Mouse (Mus musculus) hindbrain, embryonic 14.5 days (tissue): ENCODE results near the gene Aplp1. TPM values are rescaled to one million over a fixed set of nuclear protein-coding genes. Genes with fewer than 3 reads are reported as not detected.

ENCODE experiments used
- ATAC-seq: fragments of 200-750 bp; cut with Nextera tagmentation; 2 replicates; pipeline ENCODE4 v1.8.0; 2017; ENCODE audit warnings: moderate number of reproducible peaks, mild to moderate bottlenecking, moderate TSS enrichment, moderate library complexity; ENCODE audit not compliant: low FRiP score
- DNase-seq: peaks from one replicate; pipeline ENCODE4 v3.0.0-alpha.2; 2015; ENCODE audit warnings: low spot score
- H3K27ac ChIP-seq: fragments of 300-500 bp; sonication (generic); 2 replicates; pipeline ENCODE4 v1.5.1; 2014; ENCODE audit warnings: mild to moderate bottlenecking, moderate library complexity
- H3K27me3 ChIP-seq: fragments of 300-500 bp; sonication (generic); 2 replicates; pipeline ENCODE4 v1.6.1; 2014; ENCODE audit warnings: mild to moderate bottlenecking, low read length, mixed read lengths; ENCODE audit not compliant: control insufficient read depth, insufficient read depth
- H3K36me3 ChIP-seq: fragments of 300-500 bp; sonication (generic); replicated peaks from 2 replicates; pipeline ENCODE4 v1.6.1; 2014; ENCODE audit not compliant: control insufficient read depth, insufficient read depth
- H3K4me1 ChIP-seq: fragments of 300-500 bp; sonication (generic); replicated peaks from 2 replicates; pipeline ENCODE4 v1.6.1; 2014; ENCODE audit warnings: antibody characterized with exemption, low read length, mixed read lengths; ENCODE audit not compliant: control insufficient read depth, insufficient read depth
- H3K4me2 ChIP-seq: fragments of 300-500 bp; sonication (generic); replicated peaks from 2 replicates; pipeline ENCODE4 v1.6.1; 2014; ENCODE audit warnings: mild to moderate bottlenecking, moderate library complexity
- H3K4me3 ChIP-seq: fragments of 300-500 bp; sonication (generic); replicated peaks from 2 replicates; pipeline ENCODE4 v1.5.1; 2014; ENCODE audit warnings: mild to moderate bottlenecking, low read length
- H3K9ac ChIP-seq: fragments of 300-500 bp; sonication (generic); 2 replicates; pipeline ENCODE4 v1.6.1; 2014
- H3K9me3 ChIP-seq: fragments of 300-500 bp; sonication (generic); 2 replicates; pipeline ENCODE4 v1.6.1; 2016; ENCODE audit warnings: low read length; ENCODE audit not compliant: control insufficient read depth
- WGBS: fragments of 180-500 bp; shearing (Covaris S2); extraction: QIAGEN DNeasy Blood & Tissue Kit; methylation state at CpG from one replicate; pipeline ENCODE4 v1.1.7; 2014; 5-methylcytosine and 5-hydroxymethylcytosine counted together
- polyA plus RNA-seq: library from polyadenylated mRNA; unstranded; fragments of >200 nt; fragmentation: Nextera tagmentation; extraction: Ambion mirVana; gene quantifications from 2 replicates; pipeline ENCODE4 v1.2.1, GENCODE M21; 2014

Aplp1 gene
- polyA plus RNA-seq, 1 experiment from 2014 or later: 690 TPM

- no peaks in the 10 kb centered on the region for H3K27me3 ChIP-seq
- 11% methylated on average over 31 of the region's 31 CpGs for WGBS
- peaks cover 20% of the 10 kb centered on the region for H3K4me1 ChIP-seq
- peak within 1 kb of the TSS; percentile 75 for H3K9ac ChIP-seq
- H3K4me2 ChIP-seq: peak within 1 kb of the TSS; percentile 97
- no peaks in the 10 kb centered on the region for H3K36me3 ChIP-seq
- DNase-seq (no peak), ATAC-seq (peak; percentile 18; the same call in 1 of the 2 replicates)
- H3K27ac ChIP-seq: peak within 1 kb of the TSS; percentile 55
- H3K4me3 ChIP-seq: peak within 1 kb of the TSS; percentile 60
- H3K9me3 ChIP-seq: no peaks in the 10 kb centered on the region
Observed at GRCm38 (mm10) chr7:30421175-30421889, 24.0 kb downstream of the Aplp1 start, which contains the start of gene Nfkbid. Nfkbid (plus strand) TSS chr7:30421732.

DNA sequence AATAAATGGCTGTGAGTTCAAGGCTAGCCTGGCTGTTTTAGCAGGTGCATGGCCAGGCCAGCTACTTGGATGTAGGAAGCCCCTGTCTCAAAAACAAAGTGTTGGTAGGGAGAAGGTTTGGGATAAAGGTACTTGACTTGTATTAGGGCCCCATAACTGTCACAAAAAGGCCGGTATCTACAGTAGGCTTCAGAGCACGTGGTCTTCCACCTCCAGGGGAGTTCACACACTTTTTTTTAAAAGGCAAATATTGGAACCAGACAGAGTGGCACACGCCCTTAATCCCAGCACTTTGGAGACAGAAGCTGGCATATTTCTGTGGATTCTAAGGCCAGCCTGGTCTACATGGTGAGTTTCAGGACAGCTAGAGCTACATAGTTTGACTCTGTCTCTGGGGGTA is 24.7 kb downstream of the Aplp1 start:
- Histone ChIP-seq H3K36me3 (no peaks in the 10 kb centered on the region), H3K4me3 (no peak overlapping the region; the same call in 1 of the 2 replicates), H3K27me3 (no peaks in the 10 kb centered on the region), H3K9me3 (no peaks in the 10 kb centered on the region), H3K27ac (no peak overlapping the region), H3K9ac (no peak overlapping the region), H3K4me2 (no peak overlapping the region), H3K4me1 (peaks cover 20% of the 10 kb centered on the region)
- ATAC-seq (no peak), DNase-seq (no peak)
- 89% methylated on average over 3 of the region's 3 CpGs for WGBS

GRCm38 (mm10) chr7:30419561-30420499 is 25.5 kb downstream of the Aplp1 start, which contains the start of gene Hcst:
Hcst (minus strand) TSS chr7:30419854.
- peaks cover 20% of the 10 kb centered on the region for H3K4me1 ChIP-seq
- no peaks in the 10 kb centered on the region for H3K9me3 ChIP-seq
- no peak within 1 kb of the TSS for H3K4me2 ChIP-seq
- H3K27ac ChIP-seq: no peak within 1 kb of the TSS
- ATAC-seq (no peak), DNase-seq (no peak)
- no peaks in the 10 kb centered on the region for H3K36me3 ChIP-seq
- no peaks in the 10 kb centered on the region for H3K27me3 ChIP-seq
- WGBS: 77% methylated on average over 10 of the region's 10 CpGs
- H3K9ac ChIP-seq: no peak within 1 kb of the TSS
- no peak within 1 kb of the TSS for H3K4me3 ChIP-seq

DNA sequence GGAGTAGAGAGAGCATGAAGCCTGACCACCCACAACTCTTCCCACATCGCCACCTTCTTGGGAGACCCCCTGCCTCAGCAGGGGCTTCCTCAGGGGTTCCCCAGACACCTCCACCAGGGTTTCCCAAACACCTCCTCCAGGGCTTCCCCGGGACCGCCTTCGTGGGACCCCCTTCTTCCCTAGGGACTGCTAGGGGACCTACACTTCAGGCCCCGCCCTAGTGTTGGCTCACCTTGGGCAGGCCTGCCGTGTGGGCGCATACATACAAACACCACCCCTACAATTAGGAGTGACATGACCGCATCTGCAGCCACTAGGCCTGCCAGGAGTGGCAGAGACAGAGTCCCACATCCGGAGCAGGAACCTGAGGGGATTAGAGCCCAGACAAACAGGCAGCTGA is 27.5 kb downstream of the Aplp1 start:
- peaks cover 14% of the 10 kb centered on the region; the same call in 1 of the 2 replicates for H3K4me1 ChIP-seq
- H3K4me2 ChIP-seq: no peak overlapping the region
- 79% methylated on average over 9 of the region's 9 CpGs for WGBS

GRCm38 (mm10) chr7:30413596-30413995 is 31.7 kb downstream of the Aplp1 start, which contains the start of gene Tyrobp:
Tyrobp (plus strand) TSS chr7:30413760.
- WGBS: 76% methylated on average over 5 of the region's 5 CpGs
- no peak within 1 kb of the TSS for H3K4me2 ChIP-seq
- no peaks in the 10 kb centered on the region for H3K36me3 ChIP-seq
- H3K4me3 ChIP-seq: no peak within 1 kb of the TSS
- no peak within 1 kb of the TSS for H3K9ac ChIP-seq
- no peaks in the 10 kb centered on the region for H3K4me1 ChIP-seq
- no peak for ATAC-seq
- no peak for DNase-seq
- no peaks in the 10 kb centered on the region for H3K27me3 ChIP-seq
- H3K27ac ChIP-seq: no peak within 1 kb of the TSS
- no peaks in the 10 kb centered on the region for H3K9me3 ChIP-seq

More for the DNA sequence above, 27.5 kb downstream of the Aplp1 start:
- Histone ChIP-seq H3K4me3 (no peak overlapping the region), H3K9me3 (no peaks in the 10 kb centered on the region), H3K27me3 (no peaks in the 10 kb centered on the region), H3K27ac (no peak overlapping the region), H3K9ac (no peak overlapping the region), H3K36me3 (no peaks in the 10 kb centered on the region)
- DNase-seq (no peak), ATAC-seq (no peak)

DNA sequence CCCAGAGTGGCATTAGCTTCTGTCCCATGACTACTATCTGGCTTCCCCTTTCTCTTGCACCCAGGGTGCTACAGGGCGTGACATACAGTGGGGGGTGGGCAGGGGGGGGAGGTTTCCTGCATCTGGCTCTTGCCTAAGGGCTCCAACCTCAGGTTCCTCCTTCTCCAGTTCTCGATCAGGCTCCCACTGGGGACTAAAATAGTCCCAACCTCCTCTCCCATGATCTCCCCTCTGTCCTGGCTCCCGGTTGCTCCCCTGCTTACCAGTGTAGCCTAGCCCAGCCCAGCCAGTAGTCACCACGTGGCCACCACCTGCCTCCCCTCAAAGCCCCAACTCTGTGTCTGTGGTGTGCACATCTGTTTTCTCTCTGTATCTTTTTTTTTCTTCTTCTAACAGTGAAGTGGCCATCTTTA is 32.6 kb downstream of the Aplp1 start:
- Histone ChIP-seq H3K36me3 (no peaks in the 10 kb centered on the region), H3K4me3 (no peak overlapping the region), H3K4me2 (no peak overlapping the region), H3K27ac (no peak overlapping the region), H3K27me3 (no peaks in the 10 kb centered on the region), H3K9me3 (no peaks in the 10 kb centered on the region), H3K9ac (no peak overlapping the region), H3K4me1 (no peaks in the 10 kb centered on the region)
- 50% methylated on average over 4 of the region's 4 CpGs for WGBS
- DNase-seq (no peak), ATAC-seq (no peak)

- DNase-seq: no peak
- no peak for ATAC-seq
- H3K9ac ChIP-seq: no peak overlapping the region
- no peaks in the 10 kb centered on the region for H3K9me3 ChIP-seq
- H3K27me3 ChIP-seq: no peaks in the 10 kb centered on the region
- no peak overlapping the region for H3K4me3 ChIP-seq
- no peaks in the 10 kb centered on the region for H3K4me1 ChIP-seq
- no peak overlapping the region for H3K27ac ChIP-seq
- H3K36me3 ChIP-seq: no peaks in the 10 kb centered on the region
- 73% methylated on average over 3 of the region's 3 CpGs for WGBS
- no peak overlapping the region for H3K4me2 ChIP-seq
Observed at GRCm38 (mm10) chr7:30411023-30411422, 34.3 kb downstream of the Aplp1 start.

- Histone ChIP-seq H3K36me3 (no peaks in the 10 kb centered on the region), H3K4me2 (no peak overlapping the region), H3K27ac (no peak overlapping the region), H3K9ac (no peak overlapping the region), H3K4me3 (no peak overlapping the region), H3K9me3 (no peaks in the 10 kb centered on the region), H3K27me3 (no peaks in the 10 kb centered on the region), H3K4me1 (no peaks in the 10 kb centered on the region)
- DNase-seq (no peak), ATAC-seq (no peak)
- 87% methylated on average over 2 of the region's 2 CpGs for WGBS
Observed at GRCm38 (mm10) chr7:30409789-30410188, 35.5 kb downstream of the Aplp1 start.

DNA sequence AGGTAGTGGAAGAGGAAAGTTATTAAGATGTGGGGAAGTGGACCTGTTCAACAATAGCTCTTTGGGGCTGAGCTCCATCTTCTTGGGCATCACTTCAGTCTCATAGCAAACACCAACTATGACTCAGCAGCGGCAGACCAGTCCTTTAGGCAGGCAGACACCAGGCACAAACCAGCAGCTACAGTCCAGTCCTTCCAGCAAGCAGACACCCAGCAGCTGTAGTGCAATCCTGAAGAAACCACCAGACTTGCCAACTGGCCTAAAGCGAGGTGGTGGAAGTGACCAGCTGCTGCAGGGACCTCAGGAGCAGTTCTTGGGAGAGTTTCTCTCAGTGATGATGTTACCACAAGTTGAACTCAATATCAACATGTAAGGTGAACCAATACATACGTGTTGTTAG is 36.7 kb downstream of the Aplp1 start:
- H3K9me3 ChIP-seq: no peaks in the 10 kb centered on the region
- 87% methylated on average over 3 of the region's 3 CpGs for WGBS
- H3K4me1 ChIP-seq: no peaks in the 10 kb centered on the region
- DNase-seq (no peak), ATAC-seq (no peak)
- no peak overlapping the region for H3K4me2 ChIP-seq
- H3K4me3 ChIP-seq: no peak overlapping the region
- H3K27ac ChIP-seq: no peak overlapping the region
- H3K36me3 ChIP-seq: no peaks in the 10 kb centered on the region
- no peaks in the 10 kb centered on the region for H3K27me3 ChIP-seq
- H3K9ac ChIP-seq: no peak overlapping the region
